Mouse (Mus musculus) kidney, postnatal 36 days (tissue): ENCODE results near the gene Cdk2ap1.
"Not testable (repeated sequence)": the region's sequence is repeated elsewhere in the genome, so short reads cannot be mapped to it uniquely, and the experiment has no call there.

Experiments
- DNase-seq, 2 experiments: peaks; one replicate each; pipeline ENCODE4 v3.0.0; 2021 to 2022; ENCODE audit warnings: mixed read lengths in 2 of 2

The Cdk2ap1 gene

DNA sequence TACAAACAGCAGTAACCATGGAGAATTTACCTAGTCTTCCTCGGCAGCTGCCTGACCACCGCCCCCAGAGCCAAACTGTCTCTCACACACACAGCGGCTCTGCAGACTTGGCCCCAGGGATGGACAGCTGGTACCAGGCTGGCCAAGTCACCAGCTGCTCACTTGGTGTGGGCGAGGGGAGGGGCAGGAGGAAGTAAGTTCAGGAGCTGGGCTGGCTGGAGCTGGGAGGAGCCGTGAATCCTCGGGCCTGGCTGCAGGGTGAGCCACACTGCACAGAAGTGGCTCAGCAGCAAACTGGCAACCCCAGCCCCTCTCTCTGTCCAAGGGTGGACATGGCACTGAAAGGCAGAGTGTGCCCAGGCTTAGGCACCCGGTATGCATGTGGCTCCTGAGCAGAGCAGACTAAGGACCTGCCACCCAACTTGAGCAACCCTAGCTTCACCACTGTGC lies 11.7 kb downstream of the Cdk2ap1 start:
- DNase-seq: peak; percentile 50 to 65

DNA sequence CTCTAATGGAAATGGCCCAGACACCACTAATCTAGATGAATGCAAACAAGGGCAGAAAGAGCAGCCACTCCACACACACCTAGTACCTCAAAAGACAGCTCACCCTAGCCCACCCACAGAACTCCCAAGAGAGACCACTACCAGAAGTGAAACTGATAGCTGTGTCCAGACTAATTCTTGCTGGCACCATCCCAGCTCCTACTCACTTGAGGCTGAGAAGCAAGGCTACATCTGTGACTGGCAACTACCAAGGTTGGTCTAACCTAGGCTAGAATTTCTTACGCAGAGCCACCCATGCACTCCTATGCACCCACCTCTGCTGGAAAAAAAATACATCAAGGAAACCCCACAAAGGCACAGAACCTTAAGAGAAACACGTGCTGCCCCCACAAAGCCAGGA lies 12.5 kb downstream of the Cdk2ap1 start:
- no peak for DNase-seq

GRCm38 (mm10) chr5:124349196-124349595 lies 13.7 kb downstream of the Cdk2ap1 start:
- no peak for DNase-seq

- no peak for DNase-seq
These were observed 20.0 kb downstream of the Cdk2ap1 start for GRCm38 (mm10) chr5:124342897-124343296.

DNA sequence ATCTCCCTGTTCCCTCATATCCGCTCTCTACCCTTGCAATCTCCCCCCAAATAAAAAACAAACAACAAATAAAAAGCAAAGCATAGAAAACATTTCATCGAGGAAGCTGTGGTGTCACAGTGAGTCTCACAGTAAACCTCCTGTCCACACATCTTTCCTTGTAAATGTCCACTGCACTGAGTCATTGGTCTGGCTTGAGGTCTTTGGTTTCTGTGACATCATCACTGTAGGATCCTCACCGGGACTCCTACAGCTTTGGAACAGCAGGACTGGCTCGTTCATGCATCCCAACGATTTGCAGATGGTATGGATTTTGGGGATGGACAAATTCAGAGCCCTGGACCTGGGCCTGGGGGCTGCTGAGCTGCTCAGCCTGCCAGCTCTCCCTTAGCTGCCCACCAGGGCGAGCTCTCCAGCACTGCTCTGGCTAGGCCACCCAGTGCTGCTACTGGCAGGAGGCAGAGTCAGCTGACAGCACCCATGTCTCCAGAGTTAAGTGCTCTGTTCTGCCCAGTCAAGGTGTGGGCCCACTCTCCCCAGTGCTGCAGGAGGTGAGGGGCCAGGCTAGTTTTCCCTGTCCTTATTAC lies 21.0 kb downstream of the Cdk2ap1 start:
- peak in 1 of 2 experiments; percentile 62 for DNase-seq

DNA sequence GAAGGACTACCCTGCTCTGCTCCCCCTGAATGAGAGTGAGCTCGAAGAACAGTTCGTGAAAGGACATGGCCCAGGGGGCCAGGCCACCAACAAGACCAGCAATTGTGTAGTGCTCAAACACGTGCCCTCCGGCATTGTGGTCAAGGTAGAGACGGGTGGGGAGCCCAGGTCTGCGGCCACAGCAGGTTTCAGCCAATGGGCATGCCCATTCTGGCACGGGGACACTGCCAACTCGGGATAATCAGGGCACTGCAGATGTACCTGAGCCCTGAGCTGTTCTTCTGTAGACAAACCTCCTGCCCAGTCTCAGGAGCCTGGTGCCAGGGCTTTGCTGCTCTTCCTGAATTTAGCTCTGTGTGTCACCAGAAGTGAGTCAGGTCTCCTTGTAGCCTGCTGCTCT lies 24.1 kb downstream of the Cdk2ap1 start:
- no peak for DNase-seq

GRCm38 (mm10) chr5:124337909-124338308 lies 25.0 kb downstream of the Cdk2ap1 start:
- DNase-seq: peak; percentile 44 to 54

DNA sequence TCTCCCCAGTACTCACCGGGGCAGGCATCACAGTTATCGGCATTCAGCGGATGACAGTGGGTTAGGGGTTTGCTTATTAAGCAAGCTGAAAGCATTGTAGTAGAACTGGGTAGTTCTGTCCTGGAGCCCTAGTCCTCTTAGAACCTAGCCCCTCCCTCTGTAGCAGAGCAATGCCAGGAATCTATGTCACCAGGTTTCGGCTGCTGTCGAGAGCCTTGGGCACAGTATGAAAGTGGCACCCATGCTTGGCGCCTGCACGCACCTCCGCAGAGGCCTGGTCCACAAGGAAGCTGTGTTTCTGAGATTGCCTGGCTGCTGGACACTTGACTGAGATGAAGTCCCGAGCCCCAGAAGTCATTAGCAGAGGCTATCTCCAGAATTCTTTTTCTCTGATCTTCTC lies 25.8 kb downstream of the Cdk2ap1 start:
- DNase-seq: no peak

- DNase-seq: peak; percentile 69 to 75
These were observed 28.5 kb downstream of the Cdk2ap1 start for GRCm38 (mm10) chr5:124334392-124334791.

GRCm38 (mm10) chr5:124330086-124330485 lies 32.8 kb downstream of the Cdk2ap1 start:
- no peak for DNase-seq

- DNase-seq: peak; percentile 99 to 100
These were observed 35.1 kb downstream of the Cdk2ap1 start, which contains the start of the genes Mphosph9 and 2810006K23Rik for GRCm38 (mm10) chr5:124327510-124328364. Gene Mphosph9, minus strand, starts transcription at chr5:124327972. Gene 2810006K23Rik, plus strand, starts transcription at chr5:124328089.

DNA sequence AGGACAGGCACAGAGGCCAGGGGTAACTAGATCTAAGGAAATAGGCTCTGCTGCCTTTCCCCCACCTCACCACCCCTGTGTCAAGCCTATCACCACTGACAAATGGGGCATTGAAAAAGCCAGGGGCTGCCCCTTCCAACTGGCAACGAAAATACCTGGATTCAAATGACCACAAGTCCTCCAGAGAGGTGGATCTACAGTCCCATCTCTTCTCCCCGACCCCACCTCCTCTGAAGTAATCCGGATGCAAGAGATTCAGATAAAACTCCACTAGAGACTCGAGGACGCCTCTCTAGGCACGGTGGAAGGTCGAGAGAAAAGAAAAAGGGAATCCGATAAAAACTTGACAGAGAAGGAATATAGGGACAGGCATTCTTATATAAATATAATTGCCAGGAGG lies 36.1 kb downstream of the Cdk2ap1 start:
- DNase-seq: no peak

DNA sequence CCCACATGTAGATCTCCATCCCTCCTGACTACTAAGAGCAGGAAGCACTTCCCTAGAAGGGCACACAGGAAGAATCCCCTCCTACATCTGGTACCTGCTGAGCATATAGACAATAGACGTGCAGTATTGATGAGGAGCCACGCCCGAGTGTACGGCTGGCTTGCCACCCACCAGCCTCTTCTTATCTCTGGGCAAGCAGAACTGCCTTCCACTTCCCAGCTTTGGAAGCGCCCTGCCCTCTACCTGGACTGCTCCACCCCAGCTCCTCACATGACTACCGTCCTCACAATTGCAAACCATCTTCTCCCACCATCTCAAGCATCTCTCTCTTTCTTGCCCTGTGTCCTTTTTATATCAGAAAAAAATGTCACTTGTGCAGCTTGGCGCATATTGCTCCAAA lies 45.2 kb downstream of the Cdk2ap1 start:
- no peak for DNase-seq

- DNase-seq: no peak
These were observed 46.9 kb downstream of the Cdk2ap1 start for GRCm38 (mm10) chr5:124315941-124316340.

DNA sequence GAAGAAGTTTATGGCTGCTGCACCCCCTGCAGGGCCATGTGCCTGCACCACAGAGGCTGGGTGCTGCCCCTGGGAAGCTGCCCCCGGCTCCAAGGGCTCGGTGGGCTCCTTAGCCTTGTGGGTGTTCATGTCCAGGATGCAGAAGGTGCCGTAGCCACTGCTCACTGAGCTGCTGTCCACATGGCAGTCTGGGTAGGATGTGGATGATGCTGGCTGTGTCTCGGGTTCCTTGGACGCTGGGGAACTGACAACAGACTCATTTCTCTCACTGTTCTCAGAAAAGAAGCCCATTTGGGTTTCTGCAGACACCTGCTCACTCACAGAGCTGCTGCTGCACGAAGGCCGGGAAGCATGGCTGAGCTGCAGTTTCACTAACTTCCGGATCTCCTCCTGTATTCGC lies 47.4 kb downstream of the Cdk2ap1 start:
- DNase-seq: no peak

DNA sequence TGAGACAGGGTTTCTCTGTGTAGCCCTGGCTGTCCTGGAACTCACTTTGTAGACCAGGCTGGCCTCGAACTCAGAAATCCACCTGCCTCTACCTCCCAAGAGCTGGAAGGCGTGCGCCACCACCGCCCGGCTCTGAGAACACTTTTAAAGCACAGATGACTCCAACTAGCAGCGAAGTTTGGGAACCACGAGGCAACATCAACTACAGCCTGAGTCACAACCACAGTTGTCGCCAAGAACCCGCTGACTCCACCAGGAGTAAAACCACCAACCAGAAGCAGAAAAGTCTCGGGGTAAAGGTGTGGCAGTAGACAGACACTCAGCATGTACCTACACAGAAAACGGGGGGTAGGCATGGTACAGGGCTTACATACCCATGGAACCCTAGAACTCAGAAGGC lies 52.8 kb downstream of the Cdk2ap1 start:
- no peak for DNase-seq

DNA sequence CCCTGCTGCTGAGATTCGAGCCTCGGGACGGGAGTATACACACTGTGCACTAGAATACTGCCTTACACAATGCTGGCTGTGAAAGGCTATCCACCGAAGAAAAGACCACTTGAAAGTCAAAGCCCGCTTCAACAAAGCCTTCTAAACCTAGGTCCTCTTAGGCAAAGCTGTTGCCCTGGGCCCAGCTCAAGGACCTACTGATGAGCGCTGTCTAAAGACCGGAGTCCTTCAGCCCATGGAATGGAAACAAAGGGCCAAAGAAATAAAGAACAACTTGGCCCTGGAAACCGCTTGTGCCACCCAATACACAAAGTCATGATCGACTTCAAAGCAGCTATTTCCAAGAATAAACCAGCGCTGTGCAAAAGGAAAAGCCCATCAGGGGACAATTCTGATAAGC lies 53.7 kb downstream of the Cdk2ap1 start:
- no peak for DNase-seq

DNA sequence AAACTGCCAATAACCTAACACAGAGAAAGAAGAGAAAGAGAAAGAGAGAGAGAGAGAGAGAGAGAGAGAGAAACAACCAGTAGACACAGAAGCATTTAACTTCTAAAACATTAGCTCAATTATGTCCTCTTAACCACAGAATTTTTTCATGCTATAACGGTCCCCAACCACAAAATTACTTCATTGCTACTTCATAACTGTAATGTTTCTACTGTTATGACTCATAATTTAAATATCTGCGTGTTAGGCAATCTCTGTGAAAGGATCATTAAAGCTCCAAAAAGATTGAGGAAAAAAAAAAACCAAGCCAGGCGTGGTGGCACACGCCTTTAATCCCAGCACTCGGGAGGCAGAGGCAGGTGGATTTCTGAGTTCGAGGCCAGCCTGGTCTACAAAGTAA lies 60.0 kb downstream of the Cdk2ap1 start:
- not testable (repeated sequence) for DNase-seq

DNA sequence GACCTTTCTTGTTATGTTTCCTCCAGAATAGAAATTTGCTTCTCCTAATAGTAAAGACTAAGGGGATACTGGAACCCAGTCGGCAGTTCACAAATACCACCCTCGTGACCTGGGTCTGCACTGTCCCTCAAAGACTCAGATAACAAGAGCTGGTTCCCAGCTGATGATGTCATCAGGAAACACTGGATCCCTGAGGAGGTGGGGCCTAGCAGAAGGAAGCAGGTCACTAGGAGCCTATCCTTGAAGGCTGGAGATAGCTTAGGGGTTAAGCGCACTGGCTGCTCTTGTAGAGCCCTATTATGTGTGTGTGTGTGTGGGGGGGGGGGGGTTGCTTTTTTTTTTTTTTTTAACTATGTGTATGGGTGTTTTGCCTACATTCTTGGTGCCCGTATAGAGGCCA lies 62.8 kb downstream of the Cdk2ap1 start:
- no peak for DNase-seq

DNA sequence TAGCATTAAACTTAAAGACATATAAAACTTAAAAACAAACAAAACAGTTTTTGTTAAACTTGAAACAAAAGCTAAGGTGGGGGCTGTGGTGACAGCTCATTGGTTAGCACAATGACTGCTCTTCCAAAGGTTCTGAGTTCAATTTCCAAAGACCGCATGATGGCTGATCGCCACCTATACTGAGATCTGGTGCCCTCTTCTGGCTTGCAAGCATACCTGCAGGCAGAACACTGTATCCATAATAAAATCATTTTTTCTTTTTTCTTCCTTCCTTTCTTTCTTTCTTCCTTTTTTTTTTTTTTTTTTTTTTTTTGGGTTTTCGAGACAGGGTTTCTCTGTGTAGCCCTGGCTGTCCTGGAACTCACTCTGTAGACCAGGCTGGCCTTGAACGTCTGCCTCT lies 63.6 kb downstream of the Cdk2ap1 start:
- DNase-seq: peak in 1 of 2 experiments; percentile 26

GRCm38 (mm10) chr5:124296475-124296874 lies 66.4 kb downstream of the Cdk2ap1 start:
- DNase-seq: peak in 1 of 2 experiments; percentile 1
